Mouse (Mus musculus) cerebellum, adult 2 months (tissue): ENCODE data around the gene Poldip3. TPM values are rescaled to one million over a fixed set of nuclear protein-coding genes. Genes with fewer than 3 reads are reported as not detected.

Experiments
- DNase-seq, 2 experiments: peaks; one replicate each; pipeline ENCODE4 v3.0.0; 2021
- H3K27ac ChIP-seq: fragments of 200-500 bp; 2 replicates; pipeline ENCODE4 v1.5.1; 2012; ENCODE audit warnings: low read length, control low read depth, inconsistent platforms; ENCODE audit not compliant: insufficient read depth
- H3K27me3 ChIP-seq: fragments of 200-500 bp; 2 replicates; pipeline ENCODE4 v1.6.1; 2012; ENCODE audit warnings: inconsistent platforms, mild to moderate bottlenecking, low read length, moderate library complexity; ENCODE audit not compliant: control insufficient read depth, insufficient read depth
- H3K4me1 ChIP-seq: fragments of 200-500 bp; 2 replicates; pipeline ENCODE4 v1.6.1; 2011; ENCODE audit warnings: low read length; ENCODE audit not compliant: control insufficient read depth, insufficient read depth
- H3K4me3 ChIP-seq: fragments of 200-500 bp; replicated peaks from 2 replicates; pipeline ENCODE3; 2011; ENCODE audit warnings: mild to moderate bottlenecking, low read depth, low read length, control low read depth; ENCODE audit not compliant: insufficient read depth
- CTCF ChIP-seq: fragments of 200-500 bp; IDR thresholded peaks from 2 replicates; pipeline ENCODE4 v1.5.1; 2011; ENCODE audit warnings: low read depth, mild to moderate bottlenecking, control low read depth, low read length, moderate library complexity, borderline replicate concordance; ENCODE audit not compliant: insufficient read depth
- POLR2A ChIP-seq: fragments of 200-500 bp; IDR thresholded peaks from 2 replicates; pipeline ENCODE4 v1.6.1; 2011; ENCODE audit warnings: low read length, control low read depth, borderline replicate concordance; ENCODE audit not compliant: insufficient read depth
- WGBS: fragments of 180-500 bp; shearing (Covaris S2); methylation state at CpG from one replicate; pipeline ENCODE4 v1.1.7; 2018; 5-methylcytosine and 5-hydroxymethylcytosine counted together
- polyA plus RNA-seq: library from polyadenylated mRNA; depleted of rRNA; stranded (reverse); fragments of >200 nt; gene quantifications from 2 replicates; pipeline ENCODE4 v1.2.3, GENCODE M21; 2012

Gene Poldip3
- polyA plus RNA-seq, 1 experiment, result 73.3 TPM

DNA sequence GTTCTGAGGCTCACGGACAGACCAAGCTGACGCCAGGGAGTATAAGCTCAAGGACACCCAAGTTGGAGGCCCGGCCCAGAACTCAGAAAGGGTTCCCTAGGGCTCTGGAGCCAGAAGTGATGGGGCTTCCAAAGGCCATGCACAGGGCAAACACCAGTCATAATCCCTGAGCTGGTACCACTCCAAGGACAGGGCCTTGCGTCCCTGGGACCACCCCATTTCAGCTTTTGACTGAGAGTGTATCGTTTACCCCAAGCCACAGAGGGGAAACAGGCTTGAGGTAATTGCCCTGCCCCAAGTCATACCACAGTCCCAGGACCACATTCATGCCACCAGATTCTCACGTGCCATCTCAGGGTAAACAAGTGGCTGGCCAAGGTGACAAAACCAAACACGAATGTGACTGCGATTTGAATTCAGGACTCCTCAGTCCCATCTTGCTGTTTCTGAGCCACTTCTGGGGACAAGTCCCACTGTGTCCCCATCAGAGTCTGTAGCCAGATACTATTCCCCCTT is 18.4 kb upstream of the Poldip3 start:
- Histone ChIP-seq H3K27ac (no peak overlapping the region), H3K27me3 (no peaks in the 10 kb centered on the region), H3K4me1 (peaks cover 40% of the 10 kb centered on the region), H3K4me3 (no peak overlapping the region)
- no peak for DNase-seq
- no peak for TF ChIP-seq CTCF
- no peak for TF ChIP-seq POLR2A
- WGBS, result 95% methylated on average over 8 of the region's 8 CpGs

DNA sequence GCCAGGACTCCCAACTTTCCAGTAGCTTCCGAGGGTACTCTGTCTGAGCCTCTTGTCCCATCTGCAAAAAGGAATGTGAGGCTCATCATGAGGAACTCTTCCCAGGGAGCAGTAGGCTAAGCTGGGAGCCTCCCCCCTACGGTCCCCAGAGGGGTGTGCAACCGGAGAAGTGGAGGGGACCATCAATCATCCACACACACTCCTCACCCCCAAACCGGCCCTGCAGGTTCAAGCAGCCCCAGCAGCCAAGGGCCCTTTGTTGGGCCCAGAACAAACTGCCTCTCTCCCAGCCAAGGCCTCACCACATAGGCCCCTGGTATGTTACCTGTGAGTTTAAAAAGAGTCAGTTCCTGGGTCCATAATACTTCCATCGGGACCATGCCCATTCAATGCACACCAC is 17.9 kb upstream of the Poldip3 start:
- Histone ChIP-seq H3K27me3 (no peaks in the 10 kb centered on the region), H3K4me1 (peaks cover 38% of the 10 kb centered on the region), H3K4me3 (no peak overlapping the region), H3K27ac (no peak overlapping the region)
- TF ChIP-seq CTCF (no peak), POLR2A (no peak)
- DNase-seq, result no peak
- WGBS, result 89% methylated on average over 5 of the region's 5 CpGs

DNA sequence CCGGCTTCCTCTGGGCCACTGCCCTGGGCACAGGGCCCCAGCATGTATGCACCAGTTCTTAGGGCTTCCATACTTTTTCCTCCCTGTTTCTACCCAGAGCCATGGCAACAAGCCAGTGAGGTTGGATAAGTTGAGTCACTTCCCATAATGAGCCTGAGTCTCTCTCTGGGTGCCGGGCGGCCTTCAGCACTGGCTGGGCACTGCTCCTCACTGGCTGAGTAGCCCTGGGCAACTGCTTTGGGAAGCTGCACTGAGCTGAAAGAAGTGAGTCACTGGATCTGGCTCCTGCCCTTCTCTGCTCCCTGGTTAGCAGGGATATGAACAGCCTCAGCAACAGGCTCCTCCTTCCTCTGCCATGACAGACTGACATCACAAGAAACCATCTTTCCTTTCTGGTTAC is 17.5 kb upstream of the Poldip3 start:
- Histone ChIP-seq H3K4me3 (no peak overlapping the region), H3K27me3 (no peaks in the 10 kb centered on the region), H3K27ac (no peak overlapping the region), H3K4me1 (peaks cover 38% of the 10 kb centered on the region)
- peak; percentile 28 to 41 for DNase-seq
- TF ChIP-seq POLR2A (no peak), CTCF (no peak)
- 59% methylated on average over 3 of the region's 3 CpGs for WGBS

DNA sequence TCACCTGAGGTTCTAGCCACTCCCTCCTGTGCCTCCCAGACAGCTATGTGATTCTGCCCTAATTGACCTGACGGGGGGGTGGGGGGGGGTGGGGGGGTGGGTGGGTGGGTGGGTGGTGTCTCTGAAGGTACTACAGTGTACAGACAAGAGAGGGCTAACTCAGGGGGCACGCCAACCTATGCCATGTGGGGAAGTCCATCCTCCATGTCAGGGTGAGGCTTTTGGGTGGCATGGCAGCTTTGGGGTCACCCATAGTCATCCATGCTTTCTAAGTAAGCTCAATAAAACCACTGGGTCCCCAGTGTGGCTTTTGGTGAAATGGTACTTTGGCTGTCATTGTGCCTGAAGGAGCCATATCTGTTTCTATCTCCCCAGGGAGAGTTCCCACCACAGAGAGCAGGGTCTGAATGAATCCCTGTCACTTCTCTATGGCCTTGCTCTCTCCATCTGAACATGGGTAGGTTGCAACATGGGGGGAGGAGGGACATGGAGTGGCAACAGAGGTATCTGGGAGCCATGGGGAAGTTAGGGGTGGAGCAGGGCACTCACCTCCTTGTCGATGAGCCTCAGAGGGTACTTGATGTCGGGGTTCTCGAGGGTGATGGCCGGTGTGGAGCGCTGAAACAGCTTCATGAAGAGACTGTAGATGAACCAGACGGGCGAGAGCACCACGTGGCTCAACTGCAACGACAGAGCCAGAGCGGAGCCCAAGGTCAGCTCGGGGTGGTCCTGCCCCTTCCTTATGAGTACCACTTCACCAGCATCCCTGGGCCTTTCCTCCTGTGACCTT is 16.5 kb upstream of the Poldip3 start:
- no peak for DNase-seq
- no peak overlapping the region for H3K4me3 ChIP-seq
- no peak overlapping the region for H3K27ac ChIP-seq
- WGBS, result 94% methylated on average over 13 of the region's 13 CpGs
- no peaks in the 10 kb centered on the region for H3K27me3 ChIP-seq
- H3K4me1 ChIP-seq, result peaks cover 30% of the 10 kb centered on the region
- no peak for TF ChIP-seq POLR2A
- TF ChIP-seq CTCF, result no peak

DNA sequence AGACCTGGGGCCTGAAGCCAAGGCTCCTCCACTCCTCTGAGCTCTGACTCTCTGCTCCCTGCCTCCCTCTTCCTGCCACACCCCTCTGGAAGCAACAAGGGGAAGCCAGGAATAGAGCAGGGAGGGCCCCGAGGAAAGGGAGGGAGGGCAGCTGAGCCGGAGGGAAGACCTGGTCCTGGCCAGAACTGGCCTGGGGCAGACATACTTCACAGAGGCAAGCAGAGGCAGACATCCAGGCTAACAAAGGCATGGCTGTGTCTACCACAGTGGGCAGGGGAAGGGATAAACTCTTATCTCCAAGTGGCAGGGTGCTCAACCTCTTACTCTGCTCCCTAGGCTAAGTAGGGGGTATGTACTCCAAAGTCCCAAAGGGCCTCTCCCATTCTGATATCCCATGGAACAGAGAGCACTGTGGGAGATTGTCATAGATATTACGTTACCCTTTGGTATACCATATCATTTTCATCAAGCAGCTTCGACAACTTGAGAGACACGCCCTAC is 15.8 kb upstream of the Poldip3 start:
- H3K4me1 ChIP-seq, result peaks cover 31% of the 10 kb centered on the region
- no peak for DNase-seq
- TF ChIP-seq POLR2A, result no peak
- no peak for TF ChIP-seq CTCF
- 71% methylated on average over 5 of the region's 5 CpGs for WGBS
- no peak overlapping the region for H3K27ac ChIP-seq
- no peaks in the 10 kb centered on the region for H3K27me3 ChIP-seq
- no peak overlapping the region for H3K4me3 ChIP-seq

DNA sequence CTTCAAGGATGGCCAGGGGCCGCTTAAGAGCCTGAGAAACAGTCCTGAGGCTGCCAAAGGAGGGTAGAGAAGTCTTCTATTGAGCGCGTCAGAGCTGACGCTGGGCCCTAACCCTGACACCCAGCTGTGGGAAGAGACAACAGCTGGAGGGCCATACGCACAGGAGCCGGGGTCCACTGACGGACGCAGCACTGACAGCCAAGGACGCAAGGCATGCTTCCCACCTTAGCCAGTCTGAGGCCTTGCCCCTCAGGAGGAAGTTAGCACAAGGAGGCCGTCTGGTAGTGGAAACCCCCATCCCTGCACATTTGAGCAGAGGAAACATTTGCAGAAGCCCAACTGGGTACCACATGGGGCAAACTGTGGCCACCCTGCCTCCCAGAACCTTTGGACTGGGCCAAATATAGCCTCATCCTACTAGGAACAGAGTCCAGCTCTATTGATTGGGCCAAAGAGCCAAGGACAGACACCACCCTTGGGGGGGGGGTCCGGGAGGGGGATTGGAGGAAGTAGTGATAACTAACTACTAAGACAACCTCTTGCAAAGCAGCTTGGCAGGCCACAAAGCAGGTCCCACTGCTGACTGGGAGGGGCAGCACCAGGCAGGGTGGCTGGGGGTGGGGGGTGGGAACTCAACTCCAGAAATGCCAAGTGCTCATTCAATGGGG is 13.8 kb upstream of the Poldip3 start:
- Histone ChIP-seq H3K4me3 (no peak overlapping the region), H3K27me3 (no peaks in the 10 kb centered on the region), H3K27ac (no peak overlapping the region), H3K4me1 (peaks cover 14% of the 10 kb centered on the region)
- no peak for DNase-seq
- TF ChIP-seq POLR2A, result no peak
- no peak for TF ChIP-seq CTCF
- WGBS, result 92% methylated on average over 11 of the region's 11 CpGs

DNA sequence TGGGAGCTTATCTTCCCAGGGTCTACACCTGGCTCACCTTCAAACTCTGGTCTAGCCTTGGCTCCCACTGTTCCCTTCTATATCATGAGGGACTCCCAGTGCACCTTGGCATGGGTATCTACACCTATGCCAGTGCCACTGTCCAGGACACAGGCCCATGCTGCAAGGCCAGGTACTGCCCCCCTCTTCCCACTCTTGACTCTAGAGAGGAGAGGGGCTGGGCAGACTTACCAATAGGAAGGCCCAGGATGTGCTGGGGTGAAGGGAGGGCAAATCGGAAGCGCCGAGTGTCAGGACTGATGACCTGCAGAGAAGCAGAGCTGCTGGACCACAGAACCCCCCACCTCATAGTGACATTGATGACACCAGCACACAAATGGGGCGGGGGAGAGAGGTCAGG is 12.8 kb upstream of the Poldip3 start:
- H3K4me3 ChIP-seq, result no peak overlapping the region
- 84% methylated on average over 4 of the region's 4 CpGs for WGBS
- H3K27ac ChIP-seq, result no peak overlapping the region
- DNase-seq, result no peak
- H3K27me3 ChIP-seq, result no peaks in the 10 kb centered on the region
- TF ChIP-seq POLR2A, result no peak
- TF ChIP-seq CTCF, result no peak
- peaks cover 9% of the 10 kb centered on the region for H3K4me1 ChIP-seq
